Mouse (Mus musculus) liver, postnatal 0 days (tissue): Measurements from ENCODE around the gene Gen1.

Source experiments
- CTCF ChIP-seq: sonication (generic); IDR thresholded peaks from 2 replicates; pipeline ENCODE4 v1.5.1; 2016; ENCODE audit warnings: antibody characterized with exemption, low read depth
- EP300 ChIP-seq: IDR thresholded peaks from 2 replicates; pipeline ENCODE4 v1.6.1; 2016; ENCODE audit warnings: antibody characterized with exemption, low read depth, mild to moderate bottlenecking

- TF ChIP-seq CTCF = no peak
- no peak for TF ChIP-seq EP300
These were observed 706 bp downstream of the Gen1 start for GRCm38 (mm10) chr12:11264895-11265294.
